Mouse (Mus musculus) hindbrain, embryonic 10.5 days (tissue): ENCODE results near the gene Tox3. TPM values are rescaled to one million over a fixed set of nuclear protein-coding genes. Genes with fewer than 3 reads are reported as not detected.
A peak's percentile ranks its signal among the peaks of the same experiment; 100 is the strongest.

Experiments
- DNase-seq: peaks from one replicate; pipeline ENCODE4 v3.0.0-alpha.2; 2017; ENCODE audit warnings: low spot score
- H3K27ac ChIP-seq: fragments of 300-500 bp; sonication (generic); 2 replicates; pipeline ENCODE4 v1.5.1; 2016; ENCODE audit warnings: mild to moderate bottlenecking, moderate library complexity
- H3K27me3 ChIP-seq: fragments of 300-500 bp; sonication (generic); 2 replicates; pipeline ENCODE4 v1.6.1; 2016; ENCODE audit warnings: mild to moderate bottlenecking; ENCODE audit not compliant: poor library complexity, insufficient read depth, severe bottlenecking
- H3K36me3 ChIP-seq: fragments of 300-500 bp; sonication (generic); 2 replicates; pipeline ENCODE4 v1.6.1; 2016; ENCODE audit warnings: mild to moderate bottlenecking, moderate library complexity
- H3K4me1 ChIP-seq: fragments of 300-500 bp; sonication (generic); replicated peaks from 2 replicates; pipeline ENCODE4 v1.6.1; 2016; ENCODE audit warnings: mild to moderate bottlenecking
- H3K4me3 ChIP-seq: fragments of 300-500 bp; sonication (generic); 2 replicates; pipeline ENCODE4 v1.5.1; 2016; ENCODE audit warnings: mild to moderate bottlenecking, moderate library complexity
- H3K9me3 ChIP-seq: fragments of 300-500 bp; sonication (generic); 2 replicates; pipeline ENCODE4 v1.6.1; 2016; ENCODE audit warnings: mild to moderate bottlenecking, moderate library complexity
- WGBS: fragments of 180-500 bp; shearing (Covaris S2); methylation state at CpG from one replicate; pipeline ENCODE4 v1.1.7; 2016; 5-methylcytosine and 5-hydroxymethylcytosine counted together
- polyA plus RNA-seq: library from polyadenylated mRNA; unstranded; fragments of >200 nt; fragmentation: Nextera tagmentation; extraction: Ambion mirVana; gene quantifications from 2 replicates; pipeline ENCODE4 v1.2.1, GENCODE M21; 2016

The Tox3 gene
- polyA plus RNA-seq, 1 experiment from 2014 or later: 24.4 TPM

DNA sequence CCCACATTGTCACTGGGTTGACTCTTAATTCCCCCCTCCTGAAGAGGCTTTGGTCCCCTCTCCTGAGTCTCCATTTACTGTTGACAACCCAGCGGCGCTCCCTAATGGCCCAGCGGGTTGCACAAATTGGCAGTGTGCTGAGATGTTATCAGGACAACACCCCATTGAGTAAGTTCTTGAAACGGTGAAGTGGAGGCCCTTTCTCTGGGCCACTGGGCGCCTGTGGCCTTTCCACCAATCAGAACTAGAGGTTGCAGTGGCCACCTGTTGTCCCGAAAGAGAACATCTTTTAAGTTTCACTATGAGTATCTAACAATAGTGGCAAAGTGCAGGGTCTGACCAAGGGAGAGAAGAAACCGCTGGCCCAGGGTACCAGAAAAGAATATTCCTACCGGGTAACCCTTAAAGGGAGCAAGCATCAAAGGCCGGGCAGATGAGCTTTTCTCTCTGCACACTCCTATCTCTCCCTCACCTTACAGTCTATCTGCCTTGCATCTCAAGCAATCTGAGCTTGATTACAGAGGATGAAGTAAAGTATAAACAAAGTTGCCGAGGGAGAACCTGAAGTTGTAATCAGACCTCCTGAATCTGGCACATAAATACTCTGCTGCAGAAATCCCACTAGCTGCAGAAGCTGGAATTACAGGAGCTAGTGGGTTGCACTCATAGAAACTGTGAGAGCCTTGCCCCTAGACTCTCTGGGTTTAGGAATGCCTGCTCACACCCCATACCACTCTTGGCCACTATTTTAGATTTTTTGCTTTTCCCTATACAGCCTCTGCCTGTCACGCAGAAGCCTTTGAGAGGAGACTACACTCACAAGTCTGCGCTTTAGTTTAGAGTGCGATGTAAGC lies 1.8 kb upstream of the Tox3 start:
- peak overlapping the region; percentile 0; the same call in 1 of the 2 replicates for H3K4me3 ChIP-seq
- peak overlapping the region; percentile 59; the same call in 1 of the 2 replicates for H3K27ac ChIP-seq
- 13% methylated on average over 13 of the region's 13 CpGs for WGBS
- H3K27me3 ChIP-seq: peaks cover 9% of the 10 kb centered on the region
- H3K9me3 ChIP-seq: no peaks in the 10 kb centered on the region
- H3K36me3 ChIP-seq: no peaks in the 10 kb centered on the region
- peaks cover 69% of the 10 kb centered on the region for H3K4me1 ChIP-seq
- peak; percentile 45 for DNase-seq

DNA sequence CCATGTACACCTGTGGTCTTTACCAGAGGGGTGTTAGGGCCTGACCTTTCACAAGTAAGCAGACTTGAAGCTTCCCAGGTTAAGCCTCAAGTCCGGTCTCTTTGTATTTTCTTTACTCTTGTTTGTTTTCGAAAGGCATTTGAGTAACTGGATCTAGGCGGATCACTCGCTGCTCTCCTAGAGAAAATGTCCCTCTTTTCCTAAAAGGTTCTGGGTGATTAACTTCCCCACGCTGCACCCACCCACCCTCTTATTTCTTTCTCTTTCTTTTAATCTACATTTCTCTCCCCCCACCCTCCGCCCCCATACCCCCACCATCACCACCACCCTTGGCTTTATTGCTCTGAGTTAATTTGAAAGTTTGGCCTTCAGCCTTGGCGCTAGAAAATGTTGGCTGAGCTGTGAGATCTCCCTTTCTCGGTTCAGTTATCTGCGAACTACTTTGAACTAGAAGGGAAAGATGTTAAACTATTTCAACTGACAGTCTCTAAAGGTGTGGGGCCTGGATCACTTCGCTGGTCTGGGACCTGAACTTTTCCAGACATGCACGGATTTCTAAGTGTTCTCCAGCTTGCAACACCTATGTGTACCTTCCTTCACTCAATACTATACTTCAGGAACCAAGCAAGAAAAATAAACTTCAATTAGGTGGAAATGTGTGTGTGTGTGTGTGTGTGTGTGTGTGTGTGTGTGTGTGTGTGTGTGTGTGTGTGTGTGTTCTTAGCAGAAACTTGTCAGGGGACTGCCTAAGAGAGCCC lies 962 bp upstream of the Tox3 start:
- peak overlapping the region; percentile 80 for H3K4me3 ChIP-seq
- no peak for DNase-seq
- peak overlapping the region; percentile 99 for H3K27ac ChIP-seq
- peaks cover 67% of the 10 kb centered on the region for H3K4me1 ChIP-seq
- H3K9me3 ChIP-seq: no peaks in the 10 kb centered on the region
- 17% methylated on average over 11 of the region's 11 CpGs for whole genome bisulfite sequencing
- peaks cover 9% of the 10 kb centered on the region for H3K27me3 ChIP-seq
- H3K36me3 ChIP-seq: no peaks in the 10 kb centered on the region

GRCm38 (mm10) chr8:90347581-90348177 lies 464 bp downstream of the Tox3 start:
- DNase-seq: peak; percentile 56
- peak overlapping the region; percentile 80 for H3K4me3 ChIP-seq
- H3K27ac ChIP-seq: peak overlapping the region; percentile 99
- H3K36me3 ChIP-seq: peaks cover 13% of the 10 kb centered on the region; the same call in 1 of the 2 replicates
- H3K4me1 ChIP-seq: peaks cover 54% of the 10 kb centered on the region
- no peaks in the 10 kb centered on the region for H3K9me3 ChIP-seq
- H3K27me3 ChIP-seq: peaks cover 9% of the 10 kb centered on the region
- WGBS: under 1% methylated on average over 62 of the region's 66 CpGs

- Histone ChIP-seq H3K9me3 (no peaks in the 10 kb centered on the region), H3K4me3 (peak overlapping the region; percentile 80), H3K36me3 (peaks cover 17% of the 10 kb centered on the region), H3K27me3 (peaks cover 9% of the 10 kb centered on the region), H3K27ac (peak overlapping the region; percentile 99), H3K4me1 (peaks cover 51% of the 10 kb centered on the region)
- DNase-seq: peak; percentile 11
- WGBS: 1% methylated on average over 21 of the region's 21 CpGs
These were observed 1.1 kb downstream of the Tox3 start for GRCm38 (mm10) chr8:90346880-90347535.

- Histone ChIP-seq H3K36me3 (peaks cover 24% of the 10 kb centered on the region), H3K27me3 (peaks cover 4% of the 10 kb centered on the region), H3K9me3 (no peaks in the 10 kb centered on the region), H3K4me3 (peak overlapping the region; percentile 80), H3K4me1 (peaks cover 51% of the 10 kb centered on the region), H3K27ac (peak overlapping the region; percentile 99)
- WGBS: 26% methylated on average over 13 of the region's 13 CpGs
- peak; percentile 18 for DNase-seq
These were observed 1.8 kb downstream of the Tox3 start for GRCm38 (mm10) chr8:90346138-90346879.

DNA sequence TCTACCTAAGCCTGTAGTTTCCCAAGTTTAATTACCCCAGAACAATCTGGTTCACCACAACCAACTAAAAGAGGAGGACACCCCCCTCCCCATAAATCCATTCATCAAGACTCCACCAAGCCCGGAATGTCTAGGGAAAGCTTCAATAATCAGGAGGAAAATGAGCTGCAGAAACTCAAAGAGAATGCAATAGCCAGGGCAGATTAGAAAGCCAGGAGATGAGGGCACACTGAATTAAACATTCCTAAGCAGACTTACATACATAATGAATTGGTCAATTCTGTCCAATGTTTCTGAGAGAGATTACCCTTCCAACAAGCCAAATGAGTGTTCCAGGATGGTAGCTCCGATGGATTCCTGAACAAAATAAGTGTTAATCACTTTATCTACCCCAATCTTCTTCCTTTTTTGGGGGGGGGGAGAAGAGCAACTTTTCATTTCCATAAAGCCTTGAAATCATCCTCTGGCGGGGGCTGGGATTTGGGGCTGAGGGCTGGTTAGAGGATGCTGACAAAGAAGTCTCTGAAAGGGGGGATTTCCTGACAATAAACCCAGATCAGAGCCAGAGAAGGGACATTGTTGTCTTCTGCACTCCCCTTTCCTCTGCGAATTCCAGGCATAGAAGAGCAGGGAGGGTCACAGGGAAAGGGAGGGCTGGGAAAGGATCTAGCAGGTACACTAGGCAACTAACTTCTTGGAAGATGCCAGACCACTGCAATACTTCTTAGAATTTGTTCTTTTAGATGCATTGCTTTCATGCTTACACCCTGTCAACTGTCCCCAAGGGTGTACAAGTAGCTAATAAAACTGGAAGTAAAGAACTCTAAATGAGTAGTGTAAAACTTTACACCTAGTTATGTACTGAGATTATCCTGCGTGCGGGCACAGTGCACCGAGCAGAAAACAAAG lies 17.5 kb downstream of the Tox3 start:
- Histone ChIP-seq H3K27me3 (no peaks in the 10 kb centered on the region), H3K9me3 (no peaks in the 10 kb centered on the region), H3K27ac (no peak overlapping the region; the same call in 1 of the 2 replicates), H3K36me3 (peaks cover 62% of the 10 kb centered on the region), H3K4me1 (peaks cover 24% of the 10 kb centered on the region), H3K4me3 (no peak overlapping the region)
- no peak for DNase-seq
- 68% methylated on average over 7 of the region's 7 CpGs for WGBS

DNA sequence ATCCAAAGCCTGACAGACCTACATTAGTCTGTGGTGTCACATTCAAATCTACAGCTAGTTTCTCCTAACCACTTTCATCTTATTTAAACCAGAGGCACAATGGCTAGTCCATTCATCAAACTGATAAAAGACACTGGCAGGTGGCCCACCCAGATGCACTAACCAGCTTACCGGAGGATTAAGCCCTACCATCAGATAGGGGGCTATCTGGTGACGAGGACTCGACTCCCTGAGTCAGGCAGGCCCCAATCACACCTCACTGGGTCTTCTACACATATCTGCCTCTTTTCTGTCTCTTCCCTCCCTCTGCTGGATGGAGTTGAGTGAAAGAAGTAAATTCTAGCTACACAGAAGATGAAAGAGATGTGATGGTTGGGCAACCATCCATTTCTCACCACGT lies 24.3 kb downstream of the Tox3 start:
- Histone ChIP-seq H3K27me3 (no peaks in the 10 kb centered on the region), H3K9me3 (no peaks in the 10 kb centered on the region), H3K4me1 (peaks cover 25% of the 10 kb centered on the region), H3K36me3 (peaks cover 26% of the 10 kb centered on the region), H3K27ac (0 out of 2 replicates have a peak overlapping the region, but pooled peaks have one; percentile 35), H3K4me3 (no peak overlapping the region)
- DNase-seq: no peak
- WGBS: 43% methylated on average over 4 of the region's 4 CpGs

DNA sequence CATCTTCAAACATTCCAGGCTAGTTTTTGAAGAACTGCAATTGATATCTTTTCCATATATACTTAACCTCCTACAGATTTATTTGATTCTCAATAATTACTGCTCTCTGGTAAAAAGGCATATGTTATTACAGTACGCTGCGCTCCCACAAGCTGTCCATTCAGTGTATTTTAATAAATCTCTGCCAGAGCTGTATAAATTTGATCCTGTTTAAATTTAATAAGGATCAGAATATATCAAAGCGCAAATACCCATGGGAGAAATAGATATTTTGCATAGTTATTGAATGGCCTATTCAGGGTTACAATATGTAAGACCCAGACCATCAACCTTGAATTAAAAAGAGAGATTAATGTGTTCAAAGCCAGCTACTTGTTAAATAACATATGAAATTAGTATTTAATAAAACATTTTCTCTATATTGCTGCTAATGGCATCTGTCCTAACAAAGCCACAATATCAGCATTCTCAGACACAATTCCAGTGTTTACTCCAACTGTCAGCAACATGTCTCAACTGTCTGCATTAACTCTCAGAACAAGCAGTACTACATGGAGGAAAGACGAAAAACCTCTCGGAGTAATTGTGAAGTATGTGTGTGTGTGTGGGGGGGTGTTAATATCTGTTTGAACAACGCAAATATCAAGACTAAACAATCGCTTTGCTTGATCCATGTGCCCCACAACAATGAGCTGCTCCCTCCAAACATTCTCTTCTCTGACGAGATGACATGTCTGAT lies 25.3 kb downstream of the Tox3 start:
- no peak for DNase-seq
- peaks cover 36% of the 10 kb centered on the region for H3K36me3 ChIP-seq

GRCm38 (mm10) chr8:90321255-90321654 lies 26.9 kb downstream of the Tox3 start:
- H3K9me3 ChIP-seq: no peaks in the 10 kb centered on the region
- no peak for DNase-seq
- no peak overlapping the region for H3K27ac ChIP-seq
- peaks cover 35% of the 10 kb centered on the region for H3K36me3 ChIP-seq
- H3K4me1 ChIP-seq: peaks cover 25% of the 10 kb centered on the region
- H3K4me3 ChIP-seq: no peak overlapping the region
- H3K27me3 ChIP-seq: no peaks in the 10 kb centered on the region
- 98% methylated on average over 1 of the region's 1 CpGs for WGBS

More for the DNA sequence above, 25.3 kb downstream of the Tox3 start:
- 83% methylated on average over 8 of the region's 8 CpGs for WGBS
- H3K27me3 ChIP-seq: no peaks in the 10 kb centered on the region
- H3K4me3 ChIP-seq: no peak overlapping the region
- no peaks in the 10 kb centered on the region for H3K9me3 ChIP-seq
- peaks cover 25% of the 10 kb centered on the region for H3K4me1 ChIP-seq
- H3K27ac ChIP-seq: no peak overlapping the region

DNA sequence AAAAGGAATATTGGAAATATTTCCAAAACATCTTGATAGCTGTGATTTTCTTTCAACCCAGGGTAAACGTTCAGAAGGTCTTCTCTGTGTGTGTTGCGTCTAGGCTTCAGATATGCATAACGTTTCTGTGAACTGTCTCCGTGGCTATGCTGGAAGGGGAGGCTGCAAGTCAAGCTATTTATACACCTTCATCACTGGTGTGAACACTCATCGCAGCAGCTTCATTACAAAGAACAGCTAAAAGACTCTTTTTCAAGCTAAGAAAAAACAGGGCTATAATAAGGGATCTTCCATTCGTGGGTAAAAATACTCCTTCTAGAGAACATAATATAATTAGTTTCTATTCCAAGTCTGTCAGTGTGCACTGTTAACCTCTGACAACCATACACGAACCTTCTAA lies 33.8 kb downstream of the Tox3 start:
- peaks cover 65% of the 10 kb centered on the region for H3K36me3 ChIP-seq
- H3K4me1 ChIP-seq: peaks cover 6% of the 10 kb centered on the region; the same call in 1 of the 2 replicates
- WGBS: 86% methylated on average over 7 of the region's 7 CpGs
- no peaks in the 10 kb centered on the region for H3K27me3 ChIP-seq
- no peak overlapping the region for H3K4me3 ChIP-seq
- DNase-seq: no peak
- no peaks in the 10 kb centered on the region for H3K9me3 ChIP-seq
- H3K27ac ChIP-seq: no peak overlapping the region
